Mouse (Mus musculus) MEL (cell line): ENCODE results near the gene Kmt5a. TPM values are rescaled to one million over a fixed set of nuclear protein-coding genes. Genes with fewer than 3 reads are reported as not detected.

ENCODE experiments used
- DNase-seq: peaks from one replicate; pipeline ENCODE4 v3.0.0; 2011; ENCODE audit warnings: low read depth, low spot score
- H3K27ac ChIP-seq: 2 replicates; pipeline ENCODE4 v1.5.1; 2012; ENCODE audit warnings: low read depth, mild to moderate bottlenecking, control low read depth, low read length, moderate library complexity; ENCODE audit not compliant: control insufficient read depth
- H3K27me3 ChIP-seq, 2 experiments: fragments of 150-350 bp in 1 of 2; sonication (generic) in 1 of 2; 2 replicates each; pipeline ENCODE4 v1.6.1; 2012; ENCODE audit warnings: low read length in 2 of 2, mild to moderate bottlenecking in 2 of 2, improper control_type of control experiment in 1 of 2, moderate library complexity in 1 of 2; ENCODE audit not compliant: insufficient read depth in 2 of 2, control insufficient read depth in 1 of 2
- H3K36me3 ChIP-seq, 2 experiments: 2 replicates each; pipeline ENCODE4 v1.6.1; 2012 to 2014; ENCODE audit warnings: low read length in 2 of 2, improper control_type of control experiment in 1 of 2, inconsistent platforms in 1 of 2, mild to moderate bottlenecking in 1 of 2; ENCODE audit not compliant: insufficient read depth in 2 of 2, control insufficient read depth in 1 of 2
- H3K4me1 ChIP-seq, 2 experiments: fragments of 150-350 bp in 1 of 2; sonication (generic) in 1 of 2; 2 replicates each; pipeline ENCODE4 v1.6.1; 2012; ENCODE audit warnings: low read length in 2 of 2, improper control_type of control experiment in 1 of 2, mild to moderate bottlenecking in 1 of 2; ENCODE audit not compliant: insufficient read depth in 2 of 2, control insufficient read depth in 1 of 2
- H3K4me3 ChIP-seq, 2 experiments: fragments of 150-350 bp in 1 of 2; sonication (generic) in 1 of 2; 2 replicates each; pipeline ENCODE4 v1.5.1; 2012; ENCODE audit warnings: low read depth in 2 of 2, low read length in 2 of 2, mild to moderate bottlenecking in 2 of 2, moderate library complexity in 2 of 2, control low read depth in 1 of 2, improper control_type of control experiment in 1 of 2; ENCODE audit not compliant: control insufficient read depth in 1 of 2, insufficient read depth in 1 of 2
- H3K79me2 ChIP-seq: 2 replicates; pipeline ENCODE4 v1.6.1; 2012; ENCODE audit warnings: mild to moderate bottlenecking, low read length, moderate library complexity; ENCODE audit not compliant: control insufficient read depth, poor library complexity, insufficient read depth
- H3K9ac ChIP-seq: 2 replicates; pipeline ENCODE4 v1.6.1; 2012; ENCODE audit warnings: low read depth, mild to moderate bottlenecking, control low read depth, low read length, moderate library complexity; ENCODE audit not compliant: control insufficient read depth, poor library complexity, severe bottlenecking
- H3K9me3 ChIP-seq: fragments of 150-350 bp; sonication (generic); replicated peaks from 2 replicates; pipeline ENCODE4 v1.6.1; 2012; ENCODE audit warnings: mild to moderate bottlenecking, low read length, improper control_type of control experiment, moderate library complexity; ENCODE audit not compliant: insufficient read depth
- CHD1 ChIP-seq: IDR thresholded peaks from 2 replicates; pipeline ENCODE4 v1.6.1; 2012; ENCODE audit warnings: low read depth, mild to moderate bottlenecking, inconsistent platforms, low read length, improper control_type of control experiment
- CHD2 ChIP-seq: IDR thresholded peaks from 2 replicates; pipeline ENCODE4 v1.6.1; 2011; ENCODE audit warnings: low read length, improper control_type of control experiment
- E2F4 ChIP-seq: IDR thresholded peaks from 2 replicates; pipeline ENCODE4 v1.6.1; 2011; ENCODE audit warnings: low read depth, low read length, improper control_type of control experiment, borderline replicate concordance
- ELF1 ChIP-seq: IDR thresholded peaks from 2 replicates; pipeline ENCODE4 v1.6.1; 2014; ENCODE audit warnings: low read depth, mild to moderate bottlenecking, inconsistent platforms, low read length, improper control_type of control experiment, moderate library complexity
- ETS1 ChIP-seq: IDR thresholded peaks from 2 replicates; pipeline ENCODE4 v1.6.1; 2012; ENCODE audit warnings: low read depth, mild to moderate bottlenecking, inconsistent platforms, low read length, improper control_type of control experiment, moderate library complexity
- GABPA ChIP-seq: IDR thresholded peaks from 2 replicates; pipeline ENCODE4 v1.6.1; 2012; ENCODE audit warnings: low read depth, mild to moderate bottlenecking, inconsistent platforms, low read length, improper control_type of control experiment, moderate library complexity
- GATA1 ChIP-seq: IDR thresholded peaks from 2 replicates; pipeline ENCODE4 v1.6.1; 2011; ENCODE audit warnings: low read depth, low read length, improper control_type of control experiment
- HCFC1 ChIP-seq: IDR thresholded peaks from 2 replicates; pipeline ENCODE4 v1.6.1; 2012; ENCODE audit warnings: low read depth, mild to moderate bottlenecking, inconsistent platforms, low read length, improper control_type of control experiment, moderate library complexity
- JUND ChIP-seq: IDR thresholded peaks from 2 replicates; pipeline ENCODE4 v1.6.1; 2011; ENCODE audit warnings: low read depth, mild to moderate bottlenecking, improper control_type of control experiment, low read length
- KAT2A ChIP-seq: conservative IDR thresholded peaks from 2 replicates; pipeline ENCODE4 v1.6.1; 2012; ENCODE audit warnings: low read depth, low read length, improper control_type of control experiment, inconsistent platforms
- MAFK ChIP-seq: IDR thresholded peaks from 2 replicates; pipeline ENCODE4 v1.6.1; 2011; ENCODE audit warnings: low read depth, mild to moderate bottlenecking, low read length, improper control_type of control experiment, borderline replicate concordance
- MAX ChIP-seq: IDR thresholded peaks from 2 replicates; pipeline ENCODE4 v1.6.1; 2011; ENCODE audit warnings: low read length, improper control_type of control experiment
- MAZ ChIP-seq: IDR thresholded peaks from 2 replicates; pipeline ENCODE4 v1.6.1; 2012; ENCODE audit warnings: low read depth, mild to moderate bottlenecking, inconsistent platforms, low read length, improper control_type of control experiment
- MEF2A ChIP-seq: IDR thresholded peaks from 2 replicates; pipeline ENCODE4 v1.6.1; 2014; ENCODE audit warnings: low read depth, mild to moderate bottlenecking, inconsistent platforms, low read length, improper control_type of control experiment; ENCODE audit not compliant: poor library complexity, insufficient replicate concordance, severe bottlenecking; ENCODE audit errors: extremely low read depth
- MYC ChIP-seq: IDR thresholded peaks from 2 replicates; pipeline ENCODE4 v1.6.1; 2011; ENCODE audit warnings: low read depth, mild to moderate bottlenecking, low read length, improper control_type of control experiment, moderate library complexity
- NRF1 ChIP-seq: IDR thresholded peaks from 2 replicates; pipeline ENCODE4 v1.6.1; 2014; ENCODE audit warnings: low read depth, mild to moderate bottlenecking, inconsistent platforms, low read length, improper control_type of control experiment, moderate library complexity; ENCODE audit not compliant: poor library complexity, insufficient read depth, severe bottlenecking
- POLR2AphosphoS5 ChIP-seq: IDR thresholded peaks from 2 replicates; pipeline ENCODE4 v1.6.1; 2012; ENCODE audit warnings: low read depth, borderline replicate concordance, mild to moderate bottlenecking, inconsistent platforms, low read length, moderate library complexity, mixed read lengths
- RAD21 ChIP-seq: IDR thresholded peaks from 2 replicates; pipeline ENCODE4 v1.6.1; 2011; ENCODE audit warnings: mild to moderate bottlenecking, low read depth, low read length, improper control_type of control experiment
- RCOR1 ChIP-seq: IDR thresholded peaks from 2 replicates; pipeline ENCODE4 v1.6.1; 2012; ENCODE audit warnings: low read depth, mild to moderate bottlenecking, inconsistent platforms, low read length, improper control_type of control experiment
- SIN3A ChIP-seq: IDR thresholded peaks from 2 replicates; pipeline ENCODE4 v1.6.1; 2012; ENCODE audit warnings: low read length, improper control_type of control experiment, inconsistent platforms
- SMC3 ChIP-seq: IDR thresholded peaks from 2 replicates; pipeline ENCODE4 v1.6.1; 2011; ENCODE audit warnings: low read depth, low read length, improper control_type of control experiment
- TAL1 ChIP-seq: IDR thresholded peaks from 2 replicates; pipeline ENCODE4 v1.6.1; 2012; ENCODE audit warnings: mild to moderate bottlenecking, inconsistent platforms, low read length, moderate library complexity, mixed read lengths
- TBP ChIP-seq: IDR thresholded peaks from 2 replicates; pipeline ENCODE4 v1.8.0; 2011; ENCODE audit warnings: low read depth, low read length, improper control_type of control experiment
- TCF12 ChIP-seq: IDR thresholded peaks from 2 replicates; pipeline ENCODE4 v1.6.1; 2014; ENCODE audit warnings: low read depth, mild to moderate bottlenecking, inconsistent platforms, low read length, improper control_type of control experiment, moderate library complexity
- UBTF ChIP-seq: IDR thresholded peaks from 2 replicates; pipeline ENCODE4 v1.6.1; 2012; ENCODE audit warnings: low read depth, mild to moderate bottlenecking, inconsistent platforms, low read length, improper control_type of control experiment, moderate library complexity, borderline replicate concordance; ENCODE audit not compliant: insufficient read depth
- USF1 ChIP-seq: IDR thresholded peaks from 2 replicates; pipeline ENCODE4 v1.6.1; 2014; ENCODE audit warnings: low read depth, mild to moderate bottlenecking, inconsistent platforms, low read length, improper control_type of control experiment, moderate library complexity
- USF2 ChIP-seq, 2 experiments: IDR thresholded peaks; 2 replicates each; pipeline ENCODE4 v1.6.1; 2011 to 2012; ENCODE audit warnings: improper control_type of control experiment in 2 of 2, low read length in 2 of 2, borderline replicate concordance in 1 of 2, inconsistent platforms in 1 of 2, low read depth in 1 of 2, mild to moderate bottlenecking in 1 of 2; ENCODE audit not compliant: insufficient read depth in 1 of 2
- ZKSCAN1 ChIP-seq: IDR thresholded peaks from 2 replicates; pipeline ENCODE4 v1.6.1; 2012; ENCODE audit warnings: low read depth, mild to moderate bottlenecking, inconsistent platforms, low read length, improper control_type of control experiment, moderate library complexity
- ZNF384 ChIP-seq: IDR thresholded peaks from 2 replicates; pipeline ENCODE4 v1.6.1; 2012; ENCODE audit warnings: low read depth, mild to moderate bottlenecking, inconsistent platforms, low read length, improper control_type of control experiment
- polyA plus RNA-seq, 2 experiments: library from polyadenylated mRNA; stranded (reverse) in 1 of 2; unstranded in 1 of 2; fragments of >175 nt in 1 of 2; fragments of >200 nt in 1 of 2; gene quantifications; 2 replicates each; pipeline versions ENCODE4 v1.2.1 to v1.2.4; 2012; ENCODE audit warnings: low replicate concordance in 2 of 2, low read depth in 1 of 2; ENCODE audit not compliant: insufficient read length in 2 of 2, insufficient read depth in 1 of 2, missing spikeins in 1 of 2
- total RNA-seq: library from RNA; depleted of rRNA; stranded (reverse); fragments of 300-350 nt; gene quantifications from 2 replicates; pipeline ENCODE4 v1.2.3, GENCODE M21; 2012

The Kmt5a gene
- total and polyA plus RNA-seq, 3 experiments, result 88.6 to 243 (median 110) TPM

- TF ChIP-seq NRF1 (no peak), CHD2 (no peak), ETS1 (no peak), E2F4 (no peak), GATA1 (no peak), USF1 (no peak), POLR2AphosphoS5 (no peak), MEF2A (no peak), ZNF384 (no peak), USF2 (IDR thresholded peaks at IDR 0.05; ENCODE audit: borderline replicate concordance in 1 of 2, insufficient read depth in 1 of 2, low read depth in 1 of 2, low read length in 2 of 2) (no peak), SIN3A (no peak), ELF1 (no peak), TAL1 (no peak), MYC (no peak), JUND (no peak), TBP (no peak), KAT2A (no peak), TCF12 (no peak), GABPA (no peak), MAFK (no peak)
- H3K4me3 ChIP-seq, result no peak overlapping the region
- DNase-seq, result no peak
- H3K27ac ChIP-seq, result no peak overlapping the region
- H3K27me3 ChIP-seq, result no peaks in the 10 kb centered on the region
- peaks cover 3 to 4% of the 10 kb centered on the region in 2 experiments; a peak in 2 of 4 replicates for H3K4me1 ChIP-seq
- no peak overlapping the region for H3K9ac ChIP-seq
- peaks cover 10 to 52% of the 10 kb centered on the region in 2 experiments for H3K36me3 ChIP-seq
- no peaks in the 10 kb centered on the region for H3K9me3 ChIP-seq
- no peaks in the 10 kb centered on the region for H3K79me2 ChIP-seq
These were observed 46.0 kb upstream of the Kmt5a start for GRCm38 (mm10) chr5:124393726-124394125.

- Histone ChIP-seq H3K9me3 (no peaks in the 10 kb centered on the region), H3K4me3 (no peak overlapping the region), H3K9ac (no peak overlapping the region), H3K4me1 (peaks cover 0 to 7% of the 10 kb centered on the region in 2 experiments; a peak in 1 of 4 replicates), H3K36me3 (peaks cover 0 to 52% of the 10 kb centered on the region in 2 experiments; a peak in 3 of 4 replicates), H3K27ac (no peak overlapping the region), H3K27me3 (no peaks in the 10 kb centered on the region), H3K79me2 (peaks cover 7% of the 10 kb centered on the region; the same call in 1 of the 2 replicates)
- DNase-seq, result peak; percentile 48
- TF ChIP-seq CHD1 (no peak), HCFC1 (no peak), UBTF (no peak), GABPA (no peak), TBP (no peak), POLR2AphosphoS5 (no peak), JUND (no peak), KAT2A (no peak), RAD21 (no peak; the same call in 1 of the 2 replicates), MAX (no peak), MYC (peak; percentile 44; the same call in 1 of the 2 replicates), RCOR1 (no peak), TAL1 (no peak), ZNF384 (no peak), GATA1 (no peak), USF1 (no peak), MEF2A (no peak), SMC3 (peak; percentile 14; the same call in 1 of the 2 replicates), MAFK (no peak), USF2 (IDR thresholded peaks at IDR 0.05; ENCODE audit: borderline replicate concordance in 1 of 2, insufficient read depth in 1 of 2, low read depth in 1 of 2, low read length in 2 of 2) (no peak), MAZ (no peak), ZKSCAN1 (no peak)
These were observed 28.9 kb upstream of the Kmt5a start for GRCm38 (mm10) chr5:124410808-124411207.
